In the genomic region with DNA sequence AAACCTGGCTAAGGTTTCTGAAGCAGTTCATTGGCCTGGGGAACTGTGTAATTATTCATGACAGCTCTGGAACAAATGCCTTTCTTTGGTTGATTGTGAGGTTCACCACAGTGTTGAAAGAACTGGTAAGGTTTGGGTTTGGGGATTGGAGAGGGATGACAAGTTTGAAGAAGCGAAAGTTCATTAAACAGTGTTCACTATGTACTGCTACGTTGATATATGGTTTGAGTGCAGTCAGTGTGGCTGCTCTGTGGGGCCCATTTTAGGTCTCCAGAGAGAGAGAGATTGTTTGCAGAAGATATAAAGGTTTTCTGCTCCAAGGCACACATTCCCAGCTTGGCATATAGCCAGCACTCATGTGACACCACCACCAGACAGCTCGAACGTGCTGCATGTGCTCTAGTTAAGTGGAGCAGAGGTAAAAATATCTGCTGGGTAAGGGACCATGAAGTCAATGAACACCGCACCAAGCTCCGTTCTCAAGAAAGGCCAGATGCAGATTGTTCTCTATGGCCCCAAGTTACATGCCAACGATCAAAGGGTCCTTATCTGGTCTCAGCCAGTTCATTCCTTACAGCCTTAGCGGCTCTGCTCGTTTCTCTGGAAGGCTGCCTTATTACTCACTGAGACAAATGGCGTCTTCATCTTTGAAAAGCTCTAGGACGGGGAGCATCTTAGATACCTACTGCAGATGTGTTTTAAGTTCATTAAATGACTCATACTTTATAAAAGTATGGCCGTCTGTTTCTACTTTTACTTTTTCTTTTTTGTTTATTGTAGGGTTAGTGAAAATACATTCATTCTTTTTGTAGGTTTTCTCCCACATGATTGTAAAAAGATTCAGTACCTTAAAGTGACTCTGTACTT, we compare ENCODE assay signal across 8 mouse cellular contexts.
DNase-seq lines count a peak whose midpoint lies in the region; ATAC-seq and TF ChIP-seq lines count a peak whose summit lies in the region.

No protein-coding gene starts in this region.

- no peak for TF ChIP-seq CTCF in lung, embryonic 14.5 days (IDR thresholded peaks at IDR 0.05; ENCODE audit: low read depth)
- TF ChIP-seq CTCF in lung, adult 2 months (IDR thresholded peaks at IDR 0.05; ENCODE audit: insufficient read depth, low read length), result no peak
- no peak for TF ChIP-seq CTCF in brain, embryonic 14.5 days (IDR thresholded peaks at IDR 0.05; ENCODE audit: borderline replicate concordance, extremely low read depth, insufficient read depth, insufficient read length)
- no peak for TF ChIP-seq CTCF in stomach, postnatal 0 days (IDR thresholded peaks at IDR 0.05; ENCODE audit: low read depth)

- H3K9ac ChIP-seq in lung, embryonic 14.5 days, result no peak overlapping the region
- H3K9ac ChIP-seq in heart, embryonic 12.5 days, result no peak overlapping the region
- H3K9ac ChIP-seq in stomach, postnatal 0 days (ENCODE audit: low read length), result no peak overlapping the region

- H3K4me2 ChIP-seq in lung, embryonic 14.5 days, result no peak overlapping the region
- peak overlapping the region; percentile 50 for H3K4me2 ChIP-seq in heart, embryonic 12.5 days
- peak overlapping the region; percentile 20; the same call in 1 of the 2 replicates for H3K4me2 ChIP-seq in stomach, postnatal 0 days (replicated peaks; ENCODE audit: low read depth)

- 20% methylated on average over 12 of the region's 12 CpGs for WGBS in lung, embryonic 14.5 days
- WGBS in lung, adult 2 months, result 50% methylated on average over 12 of the region's 12 CpGs
- WGBS in heart, embryonic 12.5 days, result 15% methylated on average over 12 of the region's 12 CpGs
- 29% methylated on average over 12 of the region's 12 CpGs for WGBS in stomach, postnatal 0 days

- no peaks in the 10 kb centered on the region for H3K27me3 ChIP-seq in lung, embryonic 14.5 days (ENCODE audit: insufficient read depth, low read length)
- no peaks in the 10 kb centered on the region for H3K27me3 ChIP-seq in heart, embryonic 12.5 days (replicated peaks)
- no peaks in the 10 kb centered on the region for H3K27me3 ChIP-seq in stomach, postnatal 0 days (ENCODE audit: control insufficient read depth, insufficient read depth, low read length)

- TF ChIP-seq POLR2A in lung, adult 2 months (IDR thresholded peaks at IDR 0.05; ENCODE audit: borderline replicate concordance, extremely low read depth, low read depth, low read length), result no peak
- no peak for TF ChIP-seq POLR2A in brain, embryonic 14.5 days (IDR thresholded peaks at IDR 0.05; ENCODE audit: borderline replicate concordance, extremely low read depth, insufficient read depth, insufficient read length, poor library complexity, severe bottlenecking)

- H3K9me3 ChIP-seq in lung, embryonic 14.5 days (ENCODE audit: low read depth, low read length), result no peaks in the 10 kb centered on the region
- no peaks in the 10 kb centered on the region for H3K9me3 ChIP-seq in heart, embryonic 12.5 days (replicated peaks)
- no peaks in the 10 kb centered on the region for H3K9me3 ChIP-seq in stomach, postnatal 0 days (ENCODE audit: control insufficient read depth, low read length)

- no peaks in the 10 kb centered on the region for H3K36me3 ChIP-seq in lung, embryonic 14.5 days (ENCODE audit: insufficient read depth)
- H3K36me3 ChIP-seq in heart, embryonic 12.5 days, result no peaks in the 10 kb centered on the region
- H3K36me3 ChIP-seq in stomach, postnatal 0 days (ENCODE audit: control insufficient read depth, insufficient read depth, low read length), result no peaks in the 10 kb centered on the region

- peak; percentile 86 for DNase-seq in lung, embryonic 14.5 days
- no peak for DNase-seq in lung, adult 2 months
- DNase-seq in brain, embryonic 14.5 days (ENCODE audit: low read depth), result peak; percentile 78
- DNase-seq in kidney, postnatal 36 days, result peak; percentile 91 to 93
- peak; percentile 88 for DNase-seq in stomach, postnatal 0 days (ENCODE audit: low spot score)
- no peak for DNase-seq in urinary bladder, adult 18-20 months (ENCODE audit: low spot score in 2 of 2)
- DNase-seq in adrenal gland, adult 2 months, result no peak

- H3K27ac ChIP-seq in lung, embryonic 14.5 days (ENCODE audit: low read depth), result peak overlapping the region; percentile 7; the same call in 1 of the 2 replicates
- H3K27ac ChIP-seq in heart, embryonic 12.5 days (ENCODE audit: poor library complexity, severe bottlenecking), result peak overlapping the region; percentile 88
- peak overlapping the region; percentile 70 for H3K27ac ChIP-seq in stomach, postnatal 0 days (replicated peaks)

- H3K4me3 ChIP-seq in lung, embryonic 14.5 days (ENCODE audit: low read depth, low read length), result no peak overlapping the region
- no peak overlapping the region for H3K4me3 ChIP-seq in lung, adult 2 months (replicated peaks; ENCODE audit: extremely low read depth, low read depth, low read length)
- no peak overlapping the region for H3K4me3 ChIP-seq in heart, embryonic 12.5 days
- no peak overlapping the region for H3K4me3 ChIP-seq in stomach, postnatal 0 days (ENCODE audit: low read depth, low read length)

- TF ChIP-seq EP300 in stomach, postnatal 0 days (optimal IDR thresholded peaks at IDR 0.05), result no peak

- H3K4me1 ChIP-seq in lung, embryonic 14.5 days (ENCODE audit: insufficient read depth), result no peaks in the 10 kb centered on the region; the same call in 1 of the 2 replicates
- no peaks in the 10 kb centered on the region for H3K4me1 ChIP-seq in lung, adult 2 months (ENCODE audit: control insufficient read depth, insufficient read depth, low read length)
- H3K4me1 ChIP-seq in heart, embryonic 12.5 days (replicated peaks), result peaks cover 18% of the 10 kb centered on the region
- no peaks in the 10 kb centered on the region for H3K4me1 ChIP-seq in stomach, postnatal 0 days (replicated peaks; ENCODE audit: control insufficient read depth, insufficient read depth)

- ATAC-seq in lung, embryonic 14.5 days (ENCODE audit: insufficient read depth), result peak; percentile 76
- ATAC-seq in heart, embryonic 12.5 days (ENCODE audit: insufficient number of reproducible peaks, low FRiP score), result peak; percentile 77
- ATAC-seq in stomach, postnatal 0 days (ENCODE audit: low FRiP score, low TSS enrichment), result peak; percentile 83

Comparison
In these comparisons a context has a peak if more than half of its experiments do, and no peak if none do; other contexts are left out.
1. DNase-seq: peak in lung, embryonic 14.5 days (single experiment), brain, embryonic 14.5 days (single experiment), kidney, postnatal 36 days (2 of 2) and stomach, postnatal 0 days (single experiment); none in lung, adult 2 months (single experiment), urinary bladder, adult 18-20 months (0 of 2) and adrenal gland, adult 2 months (single experiment).
2. H3K27ac ChIP-seq: peak in every context shown above with its lines; median percentile 88 in heart, embryonic 12.5 days; 70 in stomach, postnatal 0 days; 7 in lung, embryonic 14.5 days.
3. Peak in every context shown above with its lines, with median percentiles within 50 percentile points of each other: ATAC-seq.